Mouse (Mus musculus): ENCODE measurements at regions not wholly inside any gene's neighbourhood (a gene's known extent, or its start where the extent isn't known, plus 50 kb on each side); places are given as distances from the start of the nearest gene placed in this dataset.

DNA sequence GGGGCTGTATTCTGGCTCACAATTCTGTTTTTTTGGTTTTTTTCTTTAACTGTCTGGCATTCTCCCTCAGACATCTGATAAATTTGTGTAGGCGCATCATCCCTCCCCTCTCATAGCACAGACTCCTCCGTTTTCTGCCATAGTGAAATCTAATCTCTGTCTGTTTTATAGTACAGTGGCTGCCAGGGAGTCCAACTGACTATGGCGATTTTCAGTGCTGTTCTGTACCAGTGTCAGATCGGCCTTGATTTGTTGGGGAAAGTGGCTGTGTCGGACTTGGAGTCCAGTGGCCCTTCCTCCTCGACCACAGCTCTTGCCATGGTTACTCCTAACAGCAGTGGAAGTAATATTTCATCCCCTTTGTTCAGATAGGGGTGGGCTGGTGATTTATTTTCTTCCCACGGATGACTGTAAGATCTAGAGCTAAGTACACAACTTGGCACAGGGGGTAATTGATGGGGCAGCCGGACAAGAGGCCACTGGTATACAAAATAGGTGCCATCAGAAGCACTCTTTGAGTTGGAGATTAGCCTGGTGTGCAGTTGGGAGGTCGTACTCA, 87.2 kb upstream of the E030018B13Rik start:
- TF ChIP-seq POLR2A (IDR thresholded peaks at IDR 0.05; ENCODE audit: control insufficient read depth, low read depth, low read length) (no peak), CTCF (IDR thresholded peaks at IDR 0.05; ENCODE audit: control insufficient read depth, insufficient read depth, insufficient replicate concordance, low read depth, low read length) (no peak)

Data from testis, adult 2 months (tissue).